Mouse (Mus musculus) thymus, adult 2 months (tissue): ENCODE measurements around the gene Ano3.

Experiments used
- CTCF ChIP-seq: fragments of 200-500 bp; IDR thresholded peaks from 2 replicates; pipeline ENCODE4 v1.5.1; 2012; ENCODE audit warnings: mild to moderate bottlenecking, control low read depth, low read length, moderate library complexity, borderline replicate concordance; ENCODE audit not compliant: control insufficient read depth, poor library complexity, insufficient read depth; ENCODE audit errors: extremely low read depth
- POLR2A ChIP-seq: fragments of 200-500 bp; IDR thresholded peaks from 2 replicates; pipeline ENCODE4 v1.6.1; 2012; ENCODE audit warnings: mild to moderate bottlenecking, low read length, control low read depth, moderate library complexity; ENCODE audit not compliant: control insufficient read depth, poor library complexity, insufficient read depth; ENCODE audit errors: extremely low read depth

- TF ChIP-seq CTCF (no peak), POLR2A (no peak)
Measured at GRCm38 (mm10) chr2:110965398-110965797, 14.7 kb upstream of the Ano3 start.
